Mouse (Mus musculus): ENCODE measurements around the gene Ccl6.
"Not testable (repeated sequence)": the region's sequence is repeated elsewhere in the genome, so short reads cannot be mapped to it uniquely, and the experiment has no call there.

Ccl6 gene

DNA sequence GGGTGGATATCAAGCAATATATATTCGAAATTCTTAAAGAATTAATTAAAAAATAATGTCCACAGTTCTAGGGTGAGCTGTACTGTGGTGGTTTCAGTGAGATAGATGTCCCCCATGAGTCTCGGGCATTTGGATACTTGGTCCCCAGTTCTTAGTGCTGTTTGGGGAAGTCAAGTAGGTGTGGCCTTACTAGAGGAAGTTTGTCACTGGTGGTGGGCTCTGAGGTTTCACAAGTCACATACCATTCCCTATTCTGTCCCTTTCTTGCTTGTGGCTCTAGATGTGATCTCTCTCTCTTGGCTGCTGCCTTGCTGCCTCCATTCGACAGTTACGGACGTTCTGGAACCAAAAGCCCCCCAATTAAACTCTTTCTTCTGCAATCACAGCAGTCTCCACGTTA is 32.5 kb downstream of the Ccl6 start:
- DNase-seq (ENCODE audit: low spot score) = no peak

DNA sequence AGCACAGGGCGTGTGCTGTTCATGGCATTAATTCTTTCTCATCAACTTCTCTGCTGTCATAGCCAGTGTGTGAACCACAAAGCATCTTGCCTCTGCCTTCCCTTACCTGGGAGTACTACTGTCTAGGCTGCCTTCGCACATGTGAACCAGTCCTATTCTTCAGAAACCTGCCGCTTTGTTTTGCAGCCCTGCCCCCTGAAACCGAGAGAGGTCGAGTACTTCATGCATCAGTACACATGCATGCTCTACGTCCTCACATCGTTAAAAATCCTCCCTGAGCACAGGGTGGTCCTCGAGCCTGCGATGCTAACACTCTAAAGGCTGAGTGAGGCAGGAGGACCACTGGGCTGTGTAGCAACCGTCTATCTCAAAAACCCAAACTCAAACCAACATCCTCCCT is 35.8 kb downstream of the Ccl6 start:
- DNase-seq (ENCODE audit: low spot score) = no peak

DNA sequence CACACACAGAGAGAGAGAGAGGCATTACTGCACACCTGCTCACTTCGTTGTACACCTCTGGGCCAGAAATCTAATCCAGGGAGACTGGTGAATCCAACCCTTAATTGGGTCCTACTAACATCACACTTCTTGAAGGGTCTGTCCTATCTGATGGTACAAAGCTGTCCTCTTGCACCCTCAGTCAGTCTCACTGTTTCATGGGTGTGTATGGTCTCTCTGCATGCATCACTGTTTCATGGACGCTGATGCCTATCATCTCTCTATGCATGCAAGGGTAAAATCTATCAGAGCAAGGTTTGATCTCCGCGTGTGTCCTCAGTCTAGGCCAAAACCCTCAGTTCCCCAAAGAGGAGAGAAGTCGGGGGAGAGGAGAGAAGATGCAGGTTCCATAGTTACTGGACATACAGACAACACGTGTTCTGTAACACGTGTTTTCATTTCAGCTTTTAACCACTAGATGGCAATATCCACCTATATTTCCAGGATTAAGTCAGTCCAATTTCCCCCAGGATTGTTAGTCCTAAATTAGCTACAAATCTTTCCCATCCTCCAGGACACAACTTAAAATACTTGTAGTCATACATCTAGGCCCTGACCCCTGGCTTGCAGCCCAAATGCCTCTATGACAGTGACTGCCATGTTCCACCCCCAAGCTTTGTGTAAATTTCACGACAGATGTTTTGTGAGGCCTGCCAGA is 36.7 kb downstream of the Ccl6 start:
- DNase-seq (ENCODE audit: low spot score) = no peak

DNA sequence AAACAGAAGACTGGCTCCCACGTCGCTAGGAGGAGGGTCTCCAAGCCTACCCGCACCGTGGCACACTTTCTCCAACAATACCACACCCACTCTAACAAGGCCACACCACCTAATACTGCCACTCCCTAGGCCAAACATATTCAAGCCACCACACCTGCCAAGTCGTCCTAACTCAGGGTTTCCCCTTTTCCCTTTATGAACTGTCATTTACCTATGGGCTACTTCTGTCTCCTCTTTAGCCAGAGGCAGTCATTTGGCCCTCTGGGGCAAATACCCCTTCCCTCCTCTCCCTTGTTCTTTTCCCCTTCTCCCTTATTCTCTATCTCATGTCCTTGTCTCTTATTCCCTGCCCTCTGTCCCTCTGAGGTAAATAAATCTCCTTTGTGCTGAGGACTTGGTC is 41.2 kb downstream of the Ccl6 start:
- no peak for DNase-seq (ENCODE audit: low spot score)

DNA sequence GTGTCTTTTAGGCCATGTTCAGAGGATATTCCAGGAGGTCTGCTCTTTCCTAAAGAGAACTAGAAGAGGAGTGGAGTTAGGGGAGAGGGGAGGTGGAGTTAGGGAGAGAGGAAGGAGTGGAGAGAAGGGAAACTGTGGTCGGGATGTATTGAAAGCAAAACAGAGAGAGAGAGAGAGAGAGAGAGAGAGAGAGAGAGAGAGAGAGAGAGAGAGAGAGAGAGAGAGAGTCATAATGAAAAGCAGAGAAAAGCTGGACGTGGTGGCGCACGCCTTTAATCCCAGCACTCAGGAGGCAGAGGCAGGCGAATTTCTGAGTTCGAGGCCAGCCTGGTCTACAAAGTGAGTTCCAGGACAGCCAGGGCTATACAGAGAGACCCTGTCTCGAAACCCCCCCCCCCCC is 41.9 kb downstream of the Ccl6 start:
- not testable (repeated sequence) for DNase-seq (ENCODE audit: low spot score)

DNA sequence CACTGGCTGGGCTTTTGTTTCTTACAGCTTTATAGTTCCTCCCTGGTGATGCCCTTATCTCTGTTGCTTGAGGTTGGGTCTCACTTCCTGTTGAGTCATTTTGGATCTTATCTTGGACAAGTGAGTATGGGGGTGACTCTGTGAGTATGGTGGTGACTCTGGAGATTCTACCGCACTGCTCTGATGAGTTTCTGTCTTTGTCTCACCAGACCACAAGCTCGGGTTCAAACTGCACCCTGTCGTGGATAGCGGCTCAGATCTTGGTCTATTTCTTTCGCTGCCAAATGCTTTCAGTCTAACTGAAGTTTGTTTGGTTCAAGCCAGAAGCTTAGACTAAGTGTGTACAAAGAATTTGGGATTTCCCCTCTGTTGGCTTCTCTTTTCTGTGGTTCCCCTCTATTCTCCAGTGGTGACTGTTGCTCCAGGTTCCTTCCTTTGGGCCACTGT is 42.7 kb downstream of the Ccl6 start:
- DNase-seq (ENCODE audit: low spot score) = no peak

DNA sequence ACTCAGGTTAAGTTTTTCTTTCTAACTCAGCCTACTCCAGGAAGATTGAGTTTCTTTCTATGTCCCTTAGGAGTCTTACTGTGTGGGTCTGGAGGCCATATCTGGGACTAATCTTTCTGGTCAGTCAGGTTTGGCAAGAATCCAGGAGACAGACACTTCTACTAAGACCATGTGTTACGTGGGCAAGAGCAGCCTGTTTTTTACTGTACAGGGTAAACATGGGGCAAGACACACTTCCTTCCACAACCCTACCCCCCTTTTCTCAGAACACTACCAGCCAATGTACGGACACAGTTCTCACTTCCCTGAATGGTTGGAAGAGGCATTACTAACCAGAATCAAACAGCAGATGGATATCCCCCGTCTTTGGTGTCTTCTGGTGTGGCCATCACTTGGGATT is 48.7 kb downstream of the Ccl6 start:
- DNase-seq (ENCODE audit: low spot score) = peak; percentile 7

DNA sequence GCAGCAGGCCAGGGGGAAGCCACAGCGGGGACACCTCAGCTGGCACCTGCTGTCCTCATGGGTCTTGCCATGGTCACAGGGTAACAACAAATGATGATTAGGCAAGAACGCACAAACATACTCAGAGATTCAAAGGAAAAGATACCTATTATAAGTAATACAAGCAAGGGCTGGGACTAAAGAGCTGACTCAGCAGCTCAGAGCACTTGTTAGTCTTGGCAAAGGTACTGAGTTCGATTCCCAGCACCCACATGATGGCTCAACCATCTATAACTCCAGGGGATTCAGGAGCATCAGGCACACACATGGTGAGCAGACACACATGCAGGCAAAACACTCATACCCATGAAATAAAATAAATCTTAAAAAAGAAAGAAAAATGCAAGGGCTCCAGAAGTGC is 51.5 kb downstream of the Ccl6 start:
- no peak for DNase-seq (ENCODE audit: low spot score)

DNA sequence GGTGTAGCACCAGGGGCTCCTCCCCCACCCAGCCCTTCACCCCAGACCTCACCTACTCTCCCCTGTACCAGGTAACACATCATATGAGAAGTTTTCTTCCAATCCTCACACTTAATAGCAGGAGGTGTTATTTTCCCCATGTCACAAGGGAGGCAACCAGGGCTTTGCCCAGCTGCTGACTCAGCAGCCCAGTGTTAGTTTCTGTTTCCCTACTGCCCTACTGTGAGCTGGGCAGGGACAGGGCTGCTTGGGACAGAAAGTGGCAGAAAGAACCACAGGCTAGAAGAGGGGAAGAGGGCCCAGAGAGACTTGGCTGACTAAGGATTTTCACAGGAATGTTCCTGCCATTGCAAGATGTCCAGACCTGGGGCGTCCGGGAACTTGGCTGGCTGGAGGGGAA is 52.0 kb downstream of the Ccl6 start:
- no peak for DNase-seq (ENCODE audit: low spot score)

DNA sequence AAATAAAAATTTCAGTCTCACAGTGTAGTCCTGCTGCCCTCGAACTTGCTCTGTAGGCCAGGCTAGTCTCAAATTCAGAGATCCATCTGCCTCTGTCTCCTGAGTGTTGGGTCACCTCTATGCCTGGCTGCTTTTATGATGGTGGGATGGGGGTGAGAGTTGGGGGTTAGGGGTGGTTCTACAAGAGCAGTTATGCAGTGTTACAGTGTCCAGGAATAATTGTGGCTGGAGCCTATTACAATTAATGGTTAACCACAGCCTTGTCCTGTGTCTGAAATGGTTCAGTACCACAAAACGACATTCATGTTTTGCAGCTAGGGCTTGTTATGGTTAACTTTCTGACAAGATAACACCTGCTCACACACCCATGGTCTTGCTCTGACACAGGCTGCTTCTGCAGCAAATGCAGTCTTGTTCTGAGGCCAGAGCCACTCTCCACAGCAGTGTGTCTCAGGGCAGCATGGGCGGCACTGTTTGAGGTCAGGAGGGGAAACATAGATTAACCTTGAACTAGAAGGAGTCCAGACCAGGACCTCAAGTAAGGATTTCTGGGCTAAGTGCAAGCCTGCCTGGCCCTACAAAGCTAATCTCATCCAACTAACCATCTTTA is 54.1 kb downstream of the Ccl6 start:
- DNase-seq (ENCODE audit: low spot score) = no peak
